Mouse (Mus musculus) right cerebral cortex, postnatal 25 days (tissue): ENCODE measurements around the gene Dmrtc2.

Experiments used
- DNase-seq: peaks from one replicate; pipeline ENCODE4 v3.0.0; 2022

Dmrtc2 gene

DNA sequence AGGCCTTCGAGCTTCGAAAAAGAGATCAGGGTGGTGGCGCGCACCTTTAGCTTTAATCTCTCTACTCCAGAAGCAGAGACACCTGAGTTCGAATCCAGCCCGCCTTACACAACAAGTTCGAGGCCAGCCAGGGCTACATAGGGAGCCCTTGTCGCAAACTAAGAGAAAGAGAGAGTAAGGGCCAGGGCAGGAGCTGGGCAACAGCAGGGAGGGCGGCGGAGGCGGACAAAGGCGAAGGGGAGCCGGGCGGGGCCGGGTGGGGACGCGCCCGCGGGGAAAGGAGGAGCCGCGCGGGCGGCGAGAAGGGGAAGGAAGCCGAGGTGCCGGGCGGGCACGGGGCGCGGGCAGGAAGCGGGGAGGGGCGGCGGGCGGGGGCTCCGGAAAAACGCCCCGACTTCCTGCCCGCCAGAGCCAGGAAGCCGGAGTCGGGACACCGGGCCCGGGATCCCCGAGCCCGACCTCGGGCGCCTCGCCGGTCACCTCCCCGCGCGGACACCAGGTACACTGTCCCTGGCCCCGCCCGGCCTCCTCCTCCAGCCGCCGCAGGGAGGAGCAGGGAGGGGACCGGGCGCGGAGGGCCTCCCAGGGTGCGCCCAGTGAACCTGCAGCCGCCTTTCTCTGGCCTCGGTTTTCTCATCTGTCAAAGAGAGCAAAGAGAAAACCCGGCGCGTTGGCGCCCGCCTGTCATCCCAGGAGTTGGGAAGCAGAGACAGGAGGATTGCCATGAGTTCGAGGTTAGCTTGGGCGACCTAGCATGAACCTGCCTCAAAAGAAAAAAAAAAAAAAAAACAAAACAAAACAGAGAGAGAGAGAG lies 33.0 kb downstream of the Dmrtc2 start, which contains the start of gene Arhgef1:
Arhgef1 (plus strand) TSS at position 283 of the 814 bp plus-strand sequence.
- DNase-seq = peak; percentile 47

DNA sequence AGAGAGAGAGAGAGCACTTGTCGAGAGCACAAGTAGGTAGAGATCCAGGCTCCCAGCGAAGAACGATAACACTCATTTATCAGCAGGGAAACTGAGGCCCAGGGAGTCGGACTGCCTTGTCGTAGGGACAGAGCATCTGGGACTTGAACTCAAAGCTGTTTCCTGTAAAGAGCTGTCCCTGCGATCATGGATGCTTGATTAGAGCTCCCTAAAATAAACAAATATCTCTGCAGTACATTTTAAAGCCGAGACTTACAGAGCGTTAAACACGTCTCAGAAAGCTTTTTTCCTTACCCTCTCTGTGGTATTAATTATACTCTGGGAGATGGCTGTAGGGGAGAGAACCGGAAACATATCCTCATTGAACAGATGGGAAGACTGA lies 33.6 kb downstream of the Dmrtc2 start:
- no peak for DNase-seq

DNA sequence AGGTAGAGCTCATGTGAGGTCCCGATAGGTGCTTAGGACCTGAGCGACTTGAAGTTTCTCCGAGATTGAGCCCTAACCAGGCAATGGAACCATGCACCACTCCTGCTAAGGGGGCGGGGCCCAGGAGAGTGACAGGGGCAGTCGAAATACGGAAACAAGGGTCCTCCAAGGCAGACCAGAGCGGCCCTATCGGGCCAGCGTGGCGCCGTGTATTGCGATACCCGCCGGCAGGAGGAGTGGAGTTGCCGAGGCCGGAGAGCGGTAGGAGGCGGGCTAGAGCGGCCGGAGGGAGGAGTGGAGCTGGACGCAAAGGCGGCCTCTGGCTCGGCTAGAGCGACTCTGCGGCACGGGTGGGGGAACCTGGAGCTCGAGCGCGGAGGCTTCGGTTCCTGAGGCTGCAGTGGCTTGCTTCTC lies 34.2 kb downstream of the Dmrtc2 start:
- DNase-seq = peak; percentile 96

DNA sequence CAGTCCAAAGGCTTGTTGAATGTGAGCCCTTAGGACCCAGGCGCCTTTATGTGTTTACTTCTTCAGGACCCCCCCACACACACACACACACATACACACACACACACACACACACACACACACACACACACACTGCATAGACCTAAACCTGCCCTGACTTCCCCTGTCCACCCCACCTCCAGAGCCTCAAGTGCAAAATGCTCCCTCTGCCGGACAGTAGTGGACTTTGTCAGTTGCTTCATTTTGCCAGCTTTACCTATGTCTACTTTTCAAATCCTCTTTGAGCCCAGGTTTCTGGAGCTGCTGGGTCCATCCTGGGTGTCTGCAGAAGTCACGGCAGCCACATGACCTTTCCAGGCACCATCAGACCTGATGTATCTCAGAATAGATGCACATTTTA lies 35.1 kb downstream of the Dmrtc2 start:
- peak; percentile 29 for DNase-seq

DNA sequence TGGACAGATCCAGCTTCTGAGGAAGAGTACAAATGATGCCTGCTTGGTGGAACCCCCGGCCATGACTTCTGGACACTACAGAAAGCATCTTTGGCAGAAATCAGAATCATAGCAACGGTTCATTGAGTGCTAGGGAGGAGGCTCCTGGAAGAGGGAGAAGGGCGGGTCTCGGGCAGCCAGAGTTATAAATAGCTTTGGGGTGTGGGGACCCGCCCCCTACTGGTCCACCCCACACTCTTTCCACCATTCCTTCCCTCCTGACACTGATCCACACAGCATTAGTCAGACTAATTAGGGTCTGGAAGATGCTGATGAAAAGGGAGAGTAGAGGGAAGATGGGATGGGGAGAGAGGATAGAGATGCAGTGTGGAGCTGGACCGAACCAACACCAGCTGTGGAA lies 36.7 kb downstream of the Dmrtc2 start:
- DNase-seq = no peak

DNA sequence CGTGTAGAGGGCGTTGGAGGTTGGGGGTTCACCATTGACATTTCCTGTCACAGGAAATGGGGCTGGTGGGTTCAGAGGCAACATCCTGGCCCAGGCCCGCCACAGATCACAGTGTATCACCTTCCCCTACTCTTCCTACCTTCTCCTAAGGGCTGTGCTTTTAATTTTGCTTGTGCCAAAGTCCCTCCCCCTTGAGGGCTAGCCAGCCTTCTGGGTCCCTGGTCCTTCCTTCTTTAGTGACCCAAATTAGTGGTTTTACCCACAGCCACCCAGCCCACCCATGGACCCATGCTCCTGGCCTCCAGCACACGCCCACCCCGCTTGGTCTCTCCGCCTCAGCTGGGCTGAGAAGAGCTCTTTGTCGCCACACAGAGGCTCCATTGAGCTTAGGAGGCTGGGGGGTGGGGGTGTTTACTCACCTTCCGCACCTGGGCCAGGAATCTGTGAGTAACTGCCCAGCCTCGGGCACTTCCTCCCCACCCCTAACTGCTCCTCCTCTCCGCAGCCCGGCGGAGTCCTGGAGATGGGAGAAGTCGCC lies 37.4 kb downstream of the Dmrtc2 start:
- no peak for DNase-seq

DNA sequence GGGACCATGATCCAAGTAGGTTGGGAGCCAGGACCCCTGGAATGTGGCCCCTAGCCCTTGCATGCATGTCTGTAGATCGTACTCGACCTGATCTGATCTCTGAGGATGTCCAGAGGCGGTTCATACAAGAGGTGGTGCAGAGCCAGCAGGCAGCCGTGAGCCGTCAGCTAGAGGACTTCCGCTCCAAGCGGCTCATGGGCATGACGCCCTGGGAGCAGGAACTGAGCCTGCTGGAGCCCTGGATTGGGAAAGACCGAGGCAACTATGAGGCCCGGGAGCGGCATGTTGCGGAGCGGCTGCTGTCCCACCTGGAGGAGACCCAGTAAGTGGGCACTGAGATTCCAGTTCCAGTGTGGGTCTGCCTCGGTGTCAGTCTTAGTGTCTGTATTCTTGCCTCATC lies 42.6 kb downstream of the Dmrtc2 start:
- no peak for DNase-seq

DNA sequence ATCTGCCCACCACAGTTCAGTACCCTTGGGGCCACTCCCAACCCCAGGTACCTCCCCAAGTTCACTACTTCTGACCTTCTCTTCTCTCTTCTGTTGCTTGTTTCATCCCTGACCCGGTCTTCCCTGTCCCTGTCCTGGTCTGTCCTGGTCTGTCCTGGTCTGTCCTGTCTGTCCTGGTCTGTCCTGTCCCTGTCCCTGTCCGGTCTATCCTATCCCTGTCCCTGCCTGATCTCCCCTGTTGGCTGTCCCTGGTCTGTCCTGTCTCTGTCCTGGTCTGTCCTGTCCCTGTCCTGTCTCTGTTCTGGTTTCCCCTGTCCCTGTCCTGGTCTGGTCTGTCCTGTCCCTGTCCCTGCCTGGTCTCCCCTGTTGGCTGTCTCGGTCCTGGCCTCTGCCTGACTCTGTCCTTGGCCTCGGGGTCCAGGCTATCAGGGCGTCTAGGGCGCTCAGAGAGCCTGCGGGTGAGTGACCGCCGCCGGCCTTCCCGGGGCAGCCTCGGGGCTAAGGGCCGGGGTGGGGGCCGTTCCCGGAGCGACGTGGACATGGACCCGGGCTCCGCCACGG lies 49.0 kb downstream of the Dmrtc2 start:
- no peak for DNase-seq

DNA sequence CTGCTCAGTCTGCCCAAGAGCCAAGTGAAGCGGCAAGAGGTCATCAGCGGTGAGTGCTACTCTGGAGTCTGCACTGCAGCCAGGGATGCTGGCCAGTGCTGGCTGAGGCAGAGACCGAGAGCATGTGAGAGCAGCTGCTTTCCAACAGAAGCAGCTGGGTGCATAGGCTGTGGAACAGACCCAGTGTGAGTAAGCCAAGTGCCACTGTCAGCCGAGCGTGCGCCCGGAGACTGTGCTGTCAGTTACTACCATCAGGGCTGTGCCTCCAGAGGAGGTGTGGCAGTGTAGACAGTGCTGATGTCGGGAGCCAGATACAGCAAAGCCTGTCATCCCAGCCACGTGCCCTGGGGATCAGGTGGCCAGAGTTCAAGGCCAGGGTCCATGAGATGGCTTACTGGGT lies 49.9 kb downstream of the Dmrtc2 start:
- DNase-seq = no peak
